Mouse (Mus musculus): ENCODE measurements at regions not wholly inside any gene's neighbourhood (a gene's known extent, or its start where the extent isn't known, plus 50 kb on each side); places are given as distances from the start of the nearest gene placed in this dataset.

- Histone ChIP-seq H3K4me1 (ENCODE audit: control insufficient read depth, insufficient read depth, low read length) (no peaks in the 10 kb centered on the region), H3K27ac (ENCODE audit: insufficient read depth, low read length) (no peak overlapping the region), H3K4me3 (replicated peaks; ENCODE audit: insufficient read depth, low read depth, low read length) (no peak overlapping the region), H3K27me3 (ENCODE audit: control insufficient read depth, insufficient read depth, low read length) (no peaks in the 10 kb centered on the region)
- peak; percentile 52 to 56 for DNase-seq
- 25% methylated on average over 8 of the region's 8 CpGs for WGBS
- no peak for TF ChIP-seq POLR2A (IDR thresholded peaks at IDR 0.05; ENCODE audit: borderline replicate concordance, insufficient read depth, low read length)
- peak; percentile 62; the same call in 1 of the 2 replicates for TF ChIP-seq CTCF (IDR thresholded peaks at IDR 0.05; ENCODE audit: borderline replicate concordance, insufficient read depth, low read depth, low read length)
Measured at GRCm38 (mm10) chr13:52253138-52253537, 277.9 kb downstream of the Diras2 start.

- peak; percentile 49 to 64 for DNase-seq
- Histone ChIP-seq H3K27ac (ENCODE audit: insufficient read depth, low read length) (no peak overlapping the region), H3K4me1 (ENCODE audit: control insufficient read depth, insufficient read depth, low read length) (no peaks in the 10 kb centered on the region), H3K4me3 (replicated peaks; ENCODE audit: insufficient read depth, low read depth, low read length) (no peak overlapping the region), H3K27me3 (ENCODE audit: control insufficient read depth, insufficient read depth, low read length) (no peaks in the 10 kb centered on the region)
- 4% methylated on average over 9 of the region's 9 CpGs for whole genome bisulfite sequencing
- TF ChIP-seq POLR2A (IDR thresholded peaks at IDR 0.05; ENCODE audit: borderline replicate concordance, insufficient read depth, low read length) (no peak), CTCF (IDR thresholded peaks at IDR 0.05; ENCODE audit: borderline replicate concordance, insufficient read depth, low read depth, low read length) (peak; percentile 68)
Measured at GRCm38 (mm10) chr13:52254185-52254584, 276.9 kb downstream of the Diras2 start.

- no peak for DNase-seq
- TF ChIP-seq CTCF (IDR thresholded peaks at IDR 0.05; ENCODE audit: borderline replicate concordance, insufficient read depth, low read depth, low read length) (peak; percentile 29; the same call in 1 of the 2 replicates), POLR2A (IDR thresholded peaks at IDR 0.05; ENCODE audit: borderline replicate concordance, insufficient read depth, low read length) (no peak)
- Histone ChIP-seq H3K4me3 (replicated peaks; ENCODE audit: insufficient read depth, low read depth, low read length) (no peak overlapping the region), H3K27ac (ENCODE audit: insufficient read depth, low read length) (no peak overlapping the region), H3K27me3 (ENCODE audit: control insufficient read depth, insufficient read depth, low read length) (no peaks in the 10 kb centered on the region), H3K4me1 (ENCODE audit: control insufficient read depth, insufficient read depth, low read length) (no peaks in the 10 kb centered on the region)
- WGBS: 70% methylated on average over 5 of the region's 5 CpGs
Measured at GRCm38 (mm10) chr13:52255697-52256096, 275.4 kb downstream of the Diras2 start.

GRCm38 (mm10) chr13:52258373-52258772 is 272.7 kb downstream of the Diras2 start:
- DNase-seq: no peak
- Histone ChIP-seq H3K27me3 (ENCODE audit: control insufficient read depth, insufficient read depth, low read length) (no peaks in the 10 kb centered on the region), H3K4me3 (replicated peaks; ENCODE audit: insufficient read depth, low read depth, low read length) (no peak overlapping the region), H3K27ac (ENCODE audit: insufficient read depth, low read length) (no peak overlapping the region), H3K4me1 (ENCODE audit: control insufficient read depth, insufficient read depth, low read length) (no peaks in the 10 kb centered on the region)
- TF ChIP-seq POLR2A (IDR thresholded peaks at IDR 0.05; ENCODE audit: borderline replicate concordance, insufficient read depth, low read length): no peak
- TF ChIP-seq CTCF (IDR thresholded peaks at IDR 0.05; ENCODE audit: borderline replicate concordance, insufficient read depth, low read depth, low read length): no peak
- 94% methylated on average over 8 of the region's 8 CpGs for WGBS

GRCm38 (mm10) chr13:52262949-52263550 is 268.0 kb downstream of the Diras2 start:
- Histone ChIP-seq H3K27ac (ENCODE audit: insufficient read depth, low read length) (no peak overlapping the region), H3K4me3 (replicated peaks; ENCODE audit: insufficient read depth, low read depth, low read length) (no peak overlapping the region), H3K4me1 (ENCODE audit: control insufficient read depth, insufficient read depth, low read length) (no peaks in the 10 kb centered on the region), H3K27me3 (ENCODE audit: control insufficient read depth, insufficient read depth, low read length) (no peaks in the 10 kb centered on the region)
- 67% methylated on average over 14 of the region's 14 CpGs for WGBS
- DNase-seq: no peak
- TF ChIP-seq POLR2A (IDR thresholded peaks at IDR 0.05; ENCODE audit: borderline replicate concordance, insufficient read depth, low read length): no peak
- no peak for TF ChIP-seq CTCF (IDR thresholded peaks at IDR 0.05; ENCODE audit: borderline replicate concordance, insufficient read depth, low read depth, low read length)

- 64% methylated on average over 6 of the region's 6 CpGs for WGBS
- no peak for TF ChIP-seq POLR2A (IDR thresholded peaks at IDR 0.05; ENCODE audit: borderline replicate concordance, insufficient read depth, low read length)
- no peak for TF ChIP-seq CTCF (IDR thresholded peaks at IDR 0.05; ENCODE audit: borderline replicate concordance, insufficient read depth, low read depth, low read length)
- no peaks in the 10 kb centered on the region for H3K4me1 ChIP-seq (ENCODE audit: control insufficient read depth, insufficient read depth, low read length)
- no peaks in the 10 kb centered on the region for H3K27me3 ChIP-seq (ENCODE audit: control insufficient read depth, insufficient read depth, low read length)
- no peak overlapping the region for H3K27ac ChIP-seq (ENCODE audit: insufficient read depth, low read length)
- H3K4me3 ChIP-seq (replicated peaks; ENCODE audit: insufficient read depth, low read depth, low read length): no peak overlapping the region
- DNase-seq: no peak
Measured at GRCm38 (mm10) chr13:52268279-52268678, 262.8 kb downstream of the Diras2 start.

GRCm38 (mm10) chr13:52273502-52274246 is 257.4 kb downstream of the Diras2 start:
- no peaks in the 10 kb centered on the region for H3K27me3 ChIP-seq (ENCODE audit: control insufficient read depth, insufficient read depth, low read length)
- 90% methylated on average over 19 of the region's 19 CpGs for WGBS
- TF ChIP-seq POLR2A (IDR thresholded peaks at IDR 0.05; ENCODE audit: borderline replicate concordance, insufficient read depth, low read length): no peak
- no peak for TF ChIP-seq CTCF (IDR thresholded peaks at IDR 0.05; ENCODE audit: borderline replicate concordance, insufficient read depth, low read depth, low read length)
- no peak overlapping the region for H3K4me3 ChIP-seq (replicated peaks; ENCODE audit: insufficient read depth, low read depth, low read length)
- H3K4me1 ChIP-seq (ENCODE audit: control insufficient read depth, insufficient read depth, low read length): 0 out of 2 replicates have a peak, but pooled peaks cover 5% of the 10 kb centered on the region
- H3K27ac ChIP-seq (ENCODE audit: insufficient read depth, low read length): no peak overlapping the region
- no peak for DNase-seq

GRCm38 (mm10) chr13:52275196-52275595 is 255.9 kb downstream of the Diras2 start:
- Histone ChIP-seq H3K27ac (ENCODE audit: insufficient read depth, low read length) (no peak overlapping the region), H3K27me3 (ENCODE audit: control insufficient read depth, insufficient read depth, low read length) (no peaks in the 10 kb centered on the region), H3K4me3 (replicated peaks; ENCODE audit: insufficient read depth, low read depth, low read length) (no peak overlapping the region), H3K4me1 (ENCODE audit: control insufficient read depth, insufficient read depth, low read length) (0 out of 2 replicates have a peak, but pooled peaks cover 5% of the 10 kb centered on the region)
- TF ChIP-seq CTCF (IDR thresholded peaks at IDR 0.05; ENCODE audit: borderline replicate concordance, insufficient read depth, low read depth, low read length): no peak
- TF ChIP-seq POLR2A (IDR thresholded peaks at IDR 0.05; ENCODE audit: borderline replicate concordance, insufficient read depth, low read length): no peak
- DNase-seq: no peak
- WGBS: 70% methylated on average over 5 of the region's 5 CpGs
